Mouse (Mus musculus): ENCODE results near the gene Angel1.

GRCm38 (mm10) chr12:86768986-86769580 lies 42.8 kb upstream of the Angel1 start:
- peak; percentile 54; the same call in 1 of the 2 replicates for TF ChIP-seq CTCF (IDR thresholded peaks at IDR 0.05; ENCODE audit: insufficient read depth, low read depth, low read length)
- TF ChIP-seq POLR2A (IDR thresholded peaks at IDR 0.05; ENCODE audit: insufficient read depth, low read depth, low read length), result no peak
